Mouse (Mus musculus): ENCODE data around the gene Pde1b.

GRCm38 (mm10) chr15:103549475-103549874, 46.6 kb downstream of the Pde1b start:
- no peak for TF ChIP-seq CTCF (IDR thresholded peaks at IDR 0.05; ENCODE audit: low read depth)
- no peak for TF ChIP-seq EP300 (IDR thresholded peaks at IDR 0.05; ENCODE audit: low read depth)
